Mouse (Mus musculus) 416B (cell line): Measurements from ENCODE around the gene Defb7.

Experiments used
- DNase-seq: peaks from one replicate; pipeline ENCODE4 v3.0.0; 2011; ENCODE audit warnings: low read depth

Gene Defb7

GRCm38 (mm10) chr8:19494797-19495196 lies at the start of gene Defb7:
Defb7 (plus strand) TSS chr8:19495097.
- DNase-seq = no peak

DNA sequence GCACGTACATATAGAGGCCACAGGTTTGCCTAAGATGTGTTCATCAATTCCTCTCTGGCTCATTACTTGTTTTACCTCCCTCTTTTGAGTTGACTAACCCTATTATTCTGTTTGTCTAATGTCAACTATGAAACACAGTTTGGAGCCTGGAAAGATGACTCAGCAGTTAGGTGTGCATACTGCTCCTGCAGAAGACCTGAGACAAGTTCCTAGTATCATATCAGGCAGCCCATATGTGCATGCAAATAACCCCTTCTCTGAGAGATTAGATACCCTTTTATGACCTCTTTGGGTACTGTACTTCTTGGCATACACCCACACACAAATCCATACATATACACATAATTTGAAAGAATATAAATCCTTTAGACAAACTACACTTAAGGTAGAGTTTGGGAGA lies 48.5 kb upstream of the Defb7 start:
- no peak for DNase-seq

DNA sequence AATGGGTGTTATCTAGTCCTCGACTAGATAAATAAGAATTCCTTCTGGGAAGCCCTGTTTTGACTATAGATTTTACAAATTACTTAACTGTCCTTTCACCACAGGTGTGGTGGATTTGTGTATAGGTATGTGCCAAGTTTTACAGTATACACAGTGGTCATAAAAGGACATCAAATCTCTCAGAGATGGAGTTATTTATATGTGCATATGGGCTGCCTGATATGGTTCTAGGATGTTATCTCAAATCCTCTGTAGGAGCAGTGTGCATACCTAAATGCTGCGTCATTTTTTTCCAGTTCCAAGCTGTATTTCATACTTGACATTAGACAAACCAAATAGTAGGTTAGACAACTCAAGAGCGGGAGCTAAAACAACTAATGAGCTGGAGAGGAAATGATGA lies 33.5 kb upstream of the Defb7 start:
- DNase-seq = no peak

GRCm38 (mm10) chr8:19469026-19469425 lies 25.9 kb upstream of the Defb7 start:
- no peak for DNase-seq

- no peak for DNase-seq
Observed at GRCm38 (mm10) chr8:19500524-19500923, 5.6 kb downstream of the Defb7 start.

DNA sequence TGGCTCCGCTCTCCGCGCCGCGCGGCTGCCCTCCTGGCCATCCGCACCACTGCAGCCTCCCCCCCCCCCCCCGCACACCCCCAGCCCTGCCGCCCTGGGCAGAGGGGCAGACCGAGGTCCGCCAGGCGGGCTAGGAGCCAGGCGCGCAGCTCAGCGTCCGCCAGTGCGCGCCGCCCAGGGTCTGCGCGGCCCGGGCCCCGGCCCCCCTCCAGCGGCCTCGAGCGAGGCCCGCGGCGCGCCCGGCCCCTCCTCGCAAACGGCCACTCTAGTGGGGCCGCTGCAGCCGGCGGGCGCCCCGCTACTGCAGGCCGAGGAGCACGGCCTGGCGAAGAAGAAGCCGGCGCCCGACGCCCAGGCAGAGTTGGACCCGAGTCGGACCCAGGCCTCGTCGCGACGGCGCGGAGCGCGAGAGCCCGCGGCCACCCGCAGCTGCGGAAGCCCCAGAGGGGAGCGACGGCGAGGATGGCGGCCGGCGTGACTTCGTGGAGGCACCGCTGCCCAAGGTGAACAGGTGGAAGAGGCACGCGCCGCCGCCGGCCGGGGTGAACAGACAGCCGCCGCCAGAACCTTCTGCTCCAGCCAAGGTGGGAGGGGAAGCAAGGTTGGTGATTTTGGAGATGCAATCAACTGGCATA lies 40.4 kb downstream of the Defb7 start:
- DNase-seq = no peak

GRCm38 (mm10) chr8:19540376-19540775 lies 45.5 kb downstream of the Defb7 start:
- DNase-seq = no peak
